Mouse (Mus musculus) retina, adult 2 months (tissue): ENCODE data around the gene D230025D16Rik.
"Not testable (repeated sequence)": the region's sequence is repeated elsewhere in the genome, so short reads cannot be mapped to it uniquely, and the experiment has no call there.

Source experiments
- DNase-seq: peaks from one replicate; pipeline ENCODE4 v3.0.0-alpha.2; 2012; ENCODE audit warnings: low read depth, low spot score

The D230025D16Rik gene

DNA sequence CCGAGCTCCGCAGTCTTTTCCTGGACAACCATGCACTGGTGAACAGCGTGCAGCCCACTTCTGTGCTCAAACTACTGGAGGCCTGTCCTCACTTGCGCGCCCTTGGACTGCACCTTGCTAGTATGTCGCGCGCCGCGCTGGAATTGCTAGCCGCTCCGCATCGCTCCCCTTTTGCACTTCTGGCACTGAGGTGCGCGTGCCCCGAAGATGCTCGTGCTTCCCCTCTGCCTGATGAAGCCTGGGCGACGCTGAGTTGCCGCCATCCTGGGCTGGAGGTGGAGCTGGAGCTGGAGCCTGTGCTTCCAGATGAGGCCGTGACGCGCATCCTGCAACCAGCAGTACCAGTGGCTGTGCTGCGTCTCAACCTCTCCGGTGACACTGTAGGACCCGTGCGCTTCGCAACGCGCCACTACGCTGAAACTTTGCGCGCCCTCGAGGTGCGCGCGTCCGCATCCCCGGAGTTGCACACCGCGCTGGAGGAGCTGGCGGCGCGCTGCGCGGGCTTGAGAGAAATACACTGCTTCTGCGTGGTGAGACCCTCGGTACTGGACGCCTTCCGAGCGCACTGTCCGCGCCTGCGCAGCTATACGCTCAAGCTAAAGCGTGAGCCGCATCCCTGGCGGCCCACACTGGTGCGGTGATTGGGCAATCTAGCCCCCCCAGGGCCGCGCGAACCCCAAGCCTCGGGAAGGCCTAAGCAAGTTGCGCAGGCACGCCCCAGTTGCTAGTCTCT lies 43.6 kb downstream of the D230025D16Rik start:
- no peak for DNase-seq

DNA sequence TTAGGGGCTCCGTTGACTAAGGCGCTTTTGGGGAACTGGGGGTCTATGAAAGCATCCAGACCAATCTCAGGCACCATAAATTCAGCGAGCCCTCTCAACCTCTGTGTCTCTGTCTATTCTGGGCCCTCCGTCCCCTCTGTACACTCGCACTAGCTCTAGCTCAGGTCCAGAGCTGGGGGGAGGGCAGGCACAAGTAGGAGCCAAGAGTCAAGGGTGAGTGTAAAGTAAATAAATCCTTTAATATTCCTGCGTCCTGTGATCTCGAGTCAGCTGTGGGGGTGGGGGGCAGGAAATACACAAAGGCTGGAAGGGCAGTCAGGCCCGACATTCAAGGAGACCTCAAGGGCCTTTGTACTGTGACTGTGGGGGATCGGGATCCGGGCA lies 44.1 kb downstream of the D230025D16Rik start:
- DNase-seq = no peak

DNA sequence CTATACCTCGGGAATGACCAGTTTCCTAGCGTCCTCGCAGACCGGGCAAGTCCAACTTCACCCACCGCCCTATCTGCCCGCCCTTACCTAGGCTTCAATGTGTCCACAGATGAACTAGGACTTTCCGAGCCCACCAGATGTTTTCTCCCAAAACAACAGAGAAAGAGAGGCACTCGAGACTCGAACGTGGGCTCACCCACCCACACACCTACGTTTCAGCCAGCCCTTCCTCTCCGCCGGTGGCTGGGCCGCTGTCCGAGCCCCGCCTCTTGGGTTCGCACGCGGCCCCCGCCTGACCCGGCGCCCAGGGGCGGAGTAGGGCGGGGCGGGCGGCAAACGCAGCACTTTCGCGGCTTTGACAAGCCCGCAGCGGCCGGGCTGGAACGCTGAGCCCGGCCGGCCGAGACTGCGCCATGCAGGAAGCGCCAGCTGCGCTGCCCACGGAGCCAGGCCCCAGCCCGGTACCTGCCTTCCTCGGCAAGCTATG lies 44.6 kb downstream of the D230025D16Rik start, which contains the start of gene Hsf4:
TSS of gene Hsf4 (plus strand) at position 341 of the 487 bp plus-strand sequence.
- DNase-seq = no peak

DNA sequence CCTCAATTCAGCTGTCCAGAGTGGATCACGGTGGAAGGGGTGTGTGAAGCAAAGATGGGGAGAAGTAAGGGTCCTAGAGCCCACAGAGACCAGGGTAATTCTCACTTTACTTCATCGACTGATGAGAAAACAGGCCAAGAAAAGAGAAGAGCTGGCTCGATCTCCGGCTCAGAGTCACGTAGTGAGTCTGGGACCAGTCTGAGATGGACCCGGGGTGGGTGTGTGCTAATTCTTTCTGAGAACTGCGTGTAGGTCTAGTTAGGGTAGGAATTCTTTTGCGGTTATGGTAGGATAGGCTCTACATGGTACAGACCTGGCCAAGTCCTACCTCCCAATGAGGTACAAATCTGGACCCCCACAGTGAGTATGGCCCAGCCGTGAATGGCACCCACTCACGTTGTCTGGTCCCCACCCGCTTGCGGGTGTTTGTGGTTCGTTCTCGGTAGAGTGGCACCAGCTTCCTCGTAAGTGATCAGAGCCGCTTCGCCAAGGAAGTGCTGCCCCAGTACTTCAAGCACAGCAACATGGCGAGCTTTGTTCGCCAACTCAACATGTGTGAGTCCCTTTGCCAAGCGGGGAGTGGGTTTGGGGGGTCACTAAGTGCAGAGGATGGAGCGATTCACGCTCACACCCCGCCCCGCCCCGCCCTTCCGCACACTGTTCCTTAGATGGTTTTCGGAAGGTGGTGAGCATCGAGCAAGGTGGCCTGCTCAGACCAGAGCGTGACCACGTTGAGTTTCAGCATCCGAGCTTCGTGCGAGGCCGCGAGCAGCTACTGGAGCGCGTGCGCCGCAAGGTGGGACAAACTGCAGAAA lies 45.4 kb downstream of the D230025D16Rik start:
- DNase-seq = no peak

DNA sequence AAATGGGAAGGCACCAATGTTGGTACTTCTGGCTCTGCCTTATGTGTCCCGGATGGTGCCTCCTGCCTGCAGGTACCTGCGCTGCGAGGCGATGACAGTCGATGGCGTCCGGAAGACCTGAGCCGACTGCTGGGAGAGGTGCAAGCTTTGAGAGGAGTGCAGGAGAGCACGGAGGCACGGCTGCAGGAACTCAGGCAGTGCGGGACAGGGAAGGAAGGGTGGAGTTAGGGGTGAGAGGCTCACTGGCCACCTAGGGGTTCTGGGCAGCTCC lies 45.9 kb downstream of the D230025D16Rik start:
- no peak for DNase-seq

DNA sequence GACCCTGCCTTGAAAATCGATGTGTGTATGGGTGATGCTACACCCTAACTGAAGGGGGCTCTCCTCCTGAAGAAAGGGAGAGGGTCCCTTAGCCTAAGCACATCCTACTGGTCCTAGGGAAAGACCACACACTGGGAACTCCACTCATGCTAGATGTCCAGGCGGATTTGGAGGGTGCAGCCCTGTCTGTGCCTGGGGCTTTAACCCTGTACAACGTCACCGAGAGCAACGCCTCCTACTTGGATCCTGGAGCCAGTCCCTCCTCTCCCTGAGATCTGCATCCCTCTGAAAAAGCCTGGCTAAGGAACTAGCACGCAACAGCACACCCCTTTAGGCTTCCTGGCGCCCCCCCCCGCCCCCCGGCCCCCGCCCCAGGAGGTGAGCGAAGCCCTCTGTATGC lies 50.4 kb downstream of the D230025D16Rik start:
- no peak for DNase-seq

DNA sequence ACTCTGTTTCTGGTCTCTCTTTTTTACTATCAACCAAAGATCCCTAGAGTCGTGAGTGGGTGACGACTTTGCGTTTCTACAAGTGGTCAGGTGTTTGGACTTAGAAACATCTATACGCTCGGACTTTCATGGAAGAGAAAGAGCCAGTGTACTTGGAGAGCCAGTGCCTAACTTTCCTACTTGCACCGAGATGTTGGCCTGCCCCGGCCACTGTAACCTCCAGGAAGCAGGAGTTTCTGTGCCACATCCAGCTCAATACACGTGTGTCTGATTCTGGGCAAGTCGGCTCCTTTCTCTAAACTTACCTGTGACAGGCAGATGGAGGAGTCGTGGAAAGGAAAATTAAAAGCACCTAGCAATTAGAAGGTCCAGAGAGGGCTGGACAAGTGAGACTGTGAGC lies 50.9 kb downstream of the D230025D16Rik start, which contains the start of gene Nol3:
TSS of gene Nol3 (plus strand) at position 301 of the 400 bp plus-strand sequence.
- DNase-seq = no peak

DNA sequence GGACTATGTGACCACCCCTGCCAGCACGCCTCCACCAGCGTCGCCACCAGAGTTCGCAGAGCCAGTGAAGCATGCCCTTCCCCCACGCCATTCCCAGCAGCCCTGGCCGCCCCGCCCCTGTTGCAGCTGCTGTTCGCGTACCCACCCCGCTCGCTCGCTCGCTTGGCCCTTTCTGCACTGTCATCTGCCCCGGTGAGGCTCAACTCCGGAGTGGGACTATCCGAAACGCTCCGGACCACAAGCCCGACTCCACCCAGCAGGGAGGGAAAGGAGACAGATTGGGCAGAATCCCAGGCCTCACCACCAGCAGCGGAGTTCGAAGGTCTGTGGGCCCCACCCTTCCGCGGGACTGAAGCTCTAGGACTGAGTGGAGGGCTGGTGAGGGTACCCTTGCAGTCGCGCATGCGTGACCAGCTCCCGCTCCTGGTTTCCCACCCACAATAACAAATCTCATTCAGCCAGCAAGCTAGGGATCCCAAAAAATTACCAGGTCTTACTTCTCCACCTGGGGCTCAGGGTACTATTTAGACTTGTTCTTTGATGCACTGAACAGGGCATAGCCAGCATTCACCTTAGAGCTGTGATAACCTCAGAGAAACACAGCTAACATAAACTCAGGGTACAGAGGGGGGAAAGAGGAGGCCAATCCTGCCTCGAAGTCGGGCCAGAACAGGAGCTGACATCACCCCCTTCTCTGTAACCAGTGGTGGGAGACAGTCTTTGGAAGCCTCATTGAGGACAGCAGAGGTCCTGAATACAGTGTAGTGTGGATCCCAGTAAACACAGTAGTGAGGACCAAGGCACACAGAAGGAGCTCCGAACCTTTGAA lies 51.6 kb downstream of the D230025D16Rik start:
- no peak for DNase-seq

DNA sequence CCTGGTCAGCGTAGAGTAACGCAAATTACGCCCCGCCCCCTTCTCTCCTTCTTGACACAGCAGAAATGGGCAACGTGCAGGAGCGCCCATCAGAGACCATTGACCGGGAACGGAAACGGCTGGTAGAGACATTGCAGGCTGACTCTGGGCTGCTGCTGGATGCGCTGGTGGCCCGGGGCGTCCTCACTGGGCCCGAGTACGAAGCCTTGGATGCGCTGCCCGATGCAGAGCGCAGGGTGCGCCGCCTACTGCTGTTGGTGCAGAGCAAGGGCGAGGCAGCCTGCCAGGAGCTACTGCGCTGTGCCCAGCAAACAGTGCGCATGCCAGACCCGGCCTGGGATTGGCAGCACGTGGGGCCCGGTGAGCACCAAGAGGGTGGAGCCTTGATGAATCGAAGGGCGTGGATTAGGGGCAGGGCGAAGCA lies 54.0 kb downstream of the D230025D16Rik start:
- no peak for DNase-seq

DNA sequence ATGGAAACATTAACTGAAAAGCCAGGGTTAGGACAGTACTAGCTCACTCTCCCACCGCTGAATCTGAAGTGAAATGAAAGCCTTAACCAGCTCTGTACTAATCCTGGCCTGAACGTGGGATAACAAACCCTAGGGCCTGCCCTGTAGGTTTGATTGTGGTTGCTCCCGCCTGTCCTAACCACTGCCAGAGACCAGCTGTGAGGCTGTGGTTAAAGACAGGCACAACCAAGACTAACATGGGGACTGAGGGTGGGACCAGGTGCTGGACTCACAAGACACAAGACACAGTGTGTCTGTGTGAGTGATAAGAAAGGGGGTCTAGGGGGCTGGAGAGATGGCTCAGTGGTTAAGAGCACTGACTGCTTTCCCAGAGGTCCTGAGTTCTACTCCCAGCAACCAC lies 55.6 kb downstream of the D230025D16Rik start:
- DNase-seq = no peak

DNA sequence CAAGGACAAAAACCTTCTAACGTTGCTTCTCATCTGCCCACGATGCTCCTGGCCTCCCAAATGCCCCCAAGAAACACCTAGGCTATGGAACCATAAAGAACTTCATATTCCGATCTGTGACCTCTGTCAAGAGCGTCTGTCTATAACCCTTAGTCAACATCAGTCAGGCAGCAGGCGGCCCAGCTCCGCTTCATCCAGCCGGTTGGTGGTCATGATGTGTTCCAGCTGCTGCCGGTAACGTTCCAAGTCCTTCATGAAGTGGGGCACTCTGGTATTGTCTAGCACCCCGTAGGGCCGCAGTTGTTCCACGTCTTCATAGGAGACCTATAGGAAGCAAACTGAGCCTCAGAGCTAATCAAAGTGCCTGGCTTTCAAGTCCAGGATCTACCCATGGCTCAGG lies 56.9 kb downstream of the D230025D16Rik start:
- no peak for DNase-seq

DNA sequence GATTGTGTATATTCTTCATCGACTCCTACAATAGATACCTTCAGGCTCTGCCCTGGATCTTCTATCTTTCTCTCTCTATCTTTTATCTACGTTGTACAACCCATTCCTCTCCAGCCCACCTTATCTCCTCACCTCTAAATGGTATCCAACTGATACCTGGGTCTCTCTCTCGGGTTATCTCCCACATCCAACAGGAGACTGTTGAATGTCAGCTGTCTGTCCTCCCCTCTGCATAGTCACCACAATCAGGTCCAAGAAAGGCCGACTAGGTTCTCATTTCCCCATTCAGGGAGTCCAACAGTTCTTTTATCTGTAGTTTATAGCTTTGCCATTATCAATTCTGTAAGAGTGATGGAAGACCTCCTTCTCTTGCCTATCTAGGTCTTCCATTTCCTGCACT lies 57.3 kb downstream of the D230025D16Rik start:
- DNase-seq = no peak

DNA sequence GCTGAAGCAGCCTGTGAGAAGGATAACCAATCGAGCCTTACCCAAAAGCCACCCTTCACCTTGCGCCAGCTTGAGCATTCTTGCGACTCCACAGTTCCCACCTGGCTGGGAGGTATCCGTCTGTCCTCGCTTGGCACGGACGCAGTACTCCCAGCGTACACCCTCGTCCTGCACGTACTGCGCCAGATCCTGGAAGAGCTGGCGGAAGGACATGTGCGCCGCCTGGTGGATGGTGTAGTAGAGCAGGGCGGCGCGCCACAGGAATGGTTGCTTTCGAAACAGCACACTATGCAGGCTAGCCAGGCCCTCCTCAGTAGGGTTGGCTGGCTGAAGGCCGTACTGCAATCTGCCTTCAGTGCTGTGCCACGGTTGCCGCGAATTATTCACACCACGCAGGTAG lies 58.1 kb downstream of the D230025D16Rik start:
- DNase-seq = no peak

DNA sequence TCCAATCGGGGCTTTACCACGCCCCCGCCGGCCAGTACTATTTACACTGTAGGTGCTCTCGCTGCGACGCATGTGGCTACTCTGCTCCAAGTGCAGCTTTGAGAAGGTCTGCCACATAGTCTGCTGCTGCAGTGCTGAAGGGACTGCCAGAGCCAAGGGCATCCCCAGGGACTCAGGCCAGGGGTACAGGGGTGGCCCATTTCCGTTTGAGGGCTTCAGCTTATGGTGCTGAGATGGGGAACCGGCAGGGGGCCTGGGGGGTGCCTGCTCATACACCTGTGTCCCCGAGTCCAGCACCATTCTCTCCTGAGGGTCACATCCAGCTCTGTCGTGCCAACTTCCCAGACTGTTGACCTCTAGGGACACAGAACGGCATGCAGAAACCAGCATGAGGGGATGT lies 60.6 kb downstream of the D230025D16Rik start:
- DNase-seq = no peak

DNA sequence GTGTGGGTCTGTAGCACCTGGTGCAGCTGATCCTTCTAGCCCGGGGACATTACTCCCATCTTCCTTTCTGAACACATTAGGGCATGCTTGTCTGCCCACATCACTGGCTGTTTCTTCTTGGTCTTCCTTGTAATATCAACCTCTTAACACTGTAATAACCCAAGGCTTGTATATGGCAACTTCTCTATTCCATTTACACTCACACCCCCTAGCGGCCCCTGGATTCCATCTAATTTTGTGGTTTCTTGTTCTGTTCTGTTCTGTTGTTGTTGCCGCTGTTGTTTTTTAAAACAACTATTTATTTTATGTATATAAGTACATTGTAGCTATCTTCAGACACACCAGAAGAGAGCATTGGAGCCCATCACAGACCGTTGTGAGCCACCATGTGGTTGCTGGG lies 62.0 kb downstream of the D230025D16Rik start:
- no peak for DNase-seq

DNA sequence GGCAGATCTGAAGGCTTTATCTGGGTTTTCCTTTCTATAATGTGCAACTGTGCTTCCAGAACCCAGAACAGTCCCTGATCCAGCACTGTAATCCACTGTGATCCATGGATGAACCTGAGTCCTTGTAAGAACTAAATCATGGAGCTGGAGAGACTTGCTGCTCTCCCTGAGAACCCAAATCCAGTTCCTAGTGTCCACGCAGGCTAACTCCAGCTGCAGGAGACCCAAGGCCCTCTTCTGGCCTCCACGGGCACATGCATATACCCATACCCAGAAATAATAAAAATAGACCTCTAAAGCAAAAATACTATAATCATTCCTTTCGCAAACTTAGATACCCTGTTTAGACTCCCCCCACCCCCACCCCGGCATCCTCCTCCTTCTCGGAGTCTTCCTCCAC lies 63.3 kb downstream of the D230025D16Rik start:
- no peak for DNase-seq

DNA sequence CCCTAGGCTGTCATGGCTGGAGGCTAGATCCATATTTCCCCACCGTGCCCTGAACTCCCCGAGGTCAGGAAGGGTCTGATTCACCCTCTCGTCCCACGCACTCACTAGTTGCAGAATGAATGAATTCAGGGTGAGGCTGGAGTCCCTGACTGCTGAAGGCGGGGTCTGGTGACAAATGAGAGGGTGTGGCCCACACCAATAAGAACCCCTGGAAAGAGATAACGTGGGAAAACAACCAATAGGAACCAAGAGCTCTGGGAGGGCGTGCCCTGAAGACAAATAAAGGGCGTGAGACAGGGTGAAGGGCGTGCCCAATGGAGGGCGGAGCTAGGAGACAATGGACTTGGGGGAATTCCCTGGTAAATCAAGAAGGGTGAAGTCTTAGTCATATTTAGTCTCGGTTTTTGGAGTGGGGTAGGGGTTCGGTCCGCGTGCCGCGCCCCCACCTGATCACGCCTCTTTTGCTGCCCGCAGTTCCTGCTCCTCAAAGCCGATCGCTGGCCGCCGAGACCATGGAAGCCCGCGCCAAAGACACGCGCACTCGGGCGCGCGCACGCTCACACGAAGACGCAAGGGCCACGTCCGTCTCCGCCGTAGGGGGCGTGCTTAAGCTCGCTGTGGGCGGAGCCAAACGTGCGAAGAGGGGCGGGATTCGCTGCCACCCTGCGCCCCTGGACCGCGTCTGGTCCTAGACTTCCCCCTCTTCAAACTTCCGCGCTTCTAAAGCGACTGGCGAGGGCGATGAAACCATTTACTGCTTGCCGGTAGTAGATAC lies 64.2 kb downstream of the D230025D16Rik start:
- DNase-seq = peak; percentile 90

DNA sequence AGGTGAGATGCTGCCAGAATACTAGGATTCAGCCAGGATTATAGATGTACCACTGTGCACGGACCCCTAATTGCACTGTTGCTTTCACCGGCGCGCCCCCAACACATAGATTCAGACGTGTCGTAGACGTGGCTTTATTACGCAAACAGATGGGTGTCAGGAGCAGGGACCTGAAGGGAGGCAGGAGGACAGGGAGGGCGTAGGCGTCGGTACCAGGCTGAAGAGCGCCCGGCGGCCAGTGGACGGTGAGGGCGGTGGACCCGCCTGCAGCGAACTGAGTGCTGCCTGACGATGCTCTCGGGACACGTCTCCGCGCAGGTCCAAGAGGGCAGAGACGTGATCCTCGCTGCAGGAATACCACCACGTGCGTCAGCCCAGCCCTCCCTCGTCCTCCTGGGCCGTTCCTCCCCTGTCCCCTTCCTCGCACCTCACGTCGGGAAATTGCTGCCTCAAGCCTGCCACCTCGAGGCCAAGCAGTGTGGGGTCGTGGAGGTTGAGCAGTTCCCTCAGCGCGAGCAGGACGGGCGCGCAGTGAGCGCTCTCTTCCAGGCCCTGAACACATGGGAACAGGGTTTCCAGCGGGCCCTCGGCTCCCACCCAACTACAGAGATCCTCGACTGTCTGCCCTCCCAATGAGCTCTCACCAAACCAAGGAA lies 65.0 kb downstream of the D230025D16Rik start, which contains the start of gene 4931428F04Rik:
TSS of gene 4931428F04Rik (minus strand) at position 60 of the 656 bp plus-strand sequence.
- no peak for DNase-seq

DNA sequence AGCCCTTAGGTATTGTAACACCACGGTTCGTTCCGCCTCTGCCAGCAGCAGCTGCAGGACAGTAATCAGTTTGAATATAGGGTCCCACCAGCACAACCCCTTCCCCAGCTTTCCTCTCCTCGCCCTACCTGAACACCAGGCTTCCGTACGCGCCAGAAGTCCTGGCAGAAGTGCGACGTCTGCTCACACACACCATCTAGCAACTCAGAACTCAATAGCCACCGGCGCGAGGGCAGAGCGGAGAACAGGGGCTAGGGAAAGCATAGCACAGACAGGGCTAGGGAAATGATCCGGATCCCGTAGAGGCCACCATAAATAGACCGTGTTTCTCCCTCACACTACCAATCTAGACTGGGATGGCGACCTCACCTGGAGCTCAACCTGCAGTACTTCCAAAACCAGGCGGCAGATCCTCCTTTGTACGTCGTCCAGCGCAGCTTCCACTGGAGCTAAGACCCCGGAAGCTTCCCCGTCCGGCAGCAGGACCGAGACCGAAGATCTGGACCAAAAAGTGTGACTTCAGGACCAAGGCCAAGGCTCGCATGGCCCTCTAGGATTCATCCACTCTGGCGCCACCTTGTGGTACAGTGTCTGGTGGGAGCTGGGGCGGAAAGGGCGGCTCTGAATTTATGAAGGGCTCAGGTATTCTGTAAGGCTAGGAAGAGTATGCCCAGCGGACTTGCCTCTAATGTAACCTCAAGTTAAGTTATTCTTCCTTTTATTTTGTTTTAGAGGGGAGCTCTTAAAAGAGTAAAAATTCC lies 65.8 kb downstream of the D230025D16Rik start:
- DNase-seq = peak; percentile 54

DNA sequence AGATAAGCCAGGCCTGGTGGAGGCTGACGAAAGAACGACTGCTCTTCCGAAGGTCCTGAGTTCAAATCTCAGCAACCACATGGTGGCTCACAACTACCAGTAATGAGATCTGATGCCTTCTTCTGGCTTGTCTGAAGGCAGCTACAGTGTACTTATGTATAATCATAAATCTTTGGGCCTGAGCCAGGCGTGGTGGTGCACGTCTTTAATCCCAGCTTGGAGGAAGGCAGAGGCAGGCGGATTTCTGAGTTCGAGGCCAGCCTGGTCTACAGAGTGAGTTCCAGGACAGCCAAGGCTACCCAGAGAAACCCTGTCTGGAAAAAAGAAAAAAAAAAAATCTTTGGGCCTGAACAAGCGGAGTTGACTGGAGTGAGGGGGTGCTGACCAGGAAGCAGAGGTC lies 66.4 kb downstream of the D230025D16Rik start:
- DNase-seq = not testable (repeated sequence)
